Mouse (Mus musculus): ENCODE measurements around the gene Txlng.

Txlng gene

GRCm38 (mm10) chrX:162759251-162760114 is 69.8 kb downstream of the Txlng start:
- DNase-seq = peak; percentile 51

GRCm38 (mm10) chrX:162756058-162756457 is 73.2 kb downstream of the Txlng start:
- no peak for DNase-seq

- no peak for DNase-seq
Observed at GRCm38 (mm10) chrX:162754314-162754713, 74.9 kb downstream of the Txlng start.

DNA sequence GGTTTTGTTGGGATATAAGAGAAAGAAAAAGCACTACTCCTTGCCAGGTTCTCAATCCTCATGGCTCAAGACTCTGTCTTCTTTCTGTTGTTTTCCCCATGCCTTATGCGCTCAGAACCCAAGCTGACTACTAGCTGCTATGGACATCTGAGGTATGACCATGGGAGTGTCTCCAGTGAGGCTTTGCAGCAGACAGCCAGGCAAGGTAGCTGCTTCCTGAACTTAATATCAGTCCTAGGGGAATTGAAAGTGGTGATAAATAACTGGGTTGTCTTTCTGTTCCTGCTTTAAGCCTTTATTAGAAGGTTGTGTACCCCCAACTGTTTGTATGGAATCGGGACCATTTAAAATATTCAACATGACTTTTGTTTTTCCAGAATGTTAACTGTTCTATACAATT is 76.8 kb downstream of the Txlng start:
- no peak for DNase-seq

GRCm38 (mm10) chrX:162748696-162749420 is 80.4 kb downstream of the Txlng start:
- no peak for DNase-seq

- DNase-seq = peak; percentile 14
Observed at GRCm38 (mm10) chrX:162736140-162736659, 93.1 kb downstream of the Txlng start.

- DNase-seq = peak; percentile 68
Observed at GRCm38 (mm10) chrX:162734997-162735929, 94.0 kb downstream of the Txlng start.

DNA sequence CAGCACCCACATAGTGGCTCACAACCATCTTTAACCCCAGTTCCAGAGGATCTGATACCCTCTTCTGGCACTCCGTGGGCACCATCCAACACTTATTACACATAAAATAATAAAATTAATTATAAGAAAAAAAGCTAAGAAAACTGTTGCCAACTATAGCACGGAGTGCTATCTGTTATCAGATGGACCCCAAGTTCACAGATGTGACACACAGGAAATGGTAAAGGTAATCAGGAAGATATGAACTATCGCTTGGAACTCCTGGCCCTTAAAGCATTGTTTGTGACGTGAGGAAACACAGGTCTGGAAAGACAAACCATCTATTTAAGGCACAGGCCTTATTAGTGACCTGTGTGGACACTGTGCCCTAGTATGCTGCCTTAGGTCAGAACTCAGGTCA is 99.2 kb downstream of the Txlng start:
- no peak for DNase-seq
